Mouse (Mus musculus): ENCODE measurements around the gene Tmem214. TPM values are rescaled to one million over a fixed set of nuclear protein-coding genes. Genes with fewer than 3 reads are reported as not detected.
A peak's percentile ranks its signal among the peaks of the same experiment; 100 is the strongest.

Tmem214 gene
- polyA plus RNA-seq, 1 experiment from 2014 or later, result 59.7 TPM

- Histone ChIP-seq H3K4me1 (replicated peaks) (peaks cover 37% of the 10 kb centered on the region), H3K9me3 (no peaks in the 10 kb centered on the region), H3K4me2 (replicated peaks) (no peak overlapping the region), H3K36me3 (no peaks in the 10 kb centered on the region), H3K27ac (no peak overlapping the region), H3K4me3 (replicated peaks) (no peak overlapping the region), H3K27me3 (peaks cover under 1% of the 10 kb centered on the region; the same call in 1 of the 2 replicates), H3K9ac (replicated peaks) (no peak overlapping the region; the same call in 1 of the 2 replicates)
- WGBS, result 90% methylated on average over 11 of the region's 11 CpGs
- no peak for ATAC-seq
Measured at GRCm38 (mm10) chr5:30917348-30917747, 49.5 kb downstream of the Tmem214 start.

- H3K9me3 ChIP-seq, result no peaks in the 10 kb centered on the region
- H3K4me2 ChIP-seq (replicated peaks), result no peak overlapping the region
- WGBS, result 83% methylated on average over 31 of the region's 31 CpGs
- no peak overlapping the region for H3K27ac ChIP-seq
- H3K36me3 ChIP-seq, result no peaks in the 10 kb centered on the region
- H3K4me3 ChIP-seq (replicated peaks), result no peak overlapping the region
- H3K27me3 ChIP-seq, result peaks cover 7% of the 10 kb centered on the region
- ATAC-seq, result no peak
- peaks cover 33% of the 10 kb centered on the region for H3K4me1 ChIP-seq (replicated peaks)
- H3K9ac ChIP-seq (replicated peaks), result no peak overlapping the region
Measured at GRCm38 (mm10) chr5:30917891-30918670, 50.3 kb downstream of the Tmem214 start.

- Histone ChIP-seq H3K4me1 (replicated peaks) (peaks cover 27% of the 10 kb centered on the region), H3K27me3 (peaks cover 11% of the 10 kb centered on the region), H3K4me2 (replicated peaks) (no peak overlapping the region), H3K4me3 (replicated peaks) (no peak overlapping the region), H3K36me3 (no peaks in the 10 kb centered on the region), H3K9me3 (no peaks in the 10 kb centered on the region), H3K27ac (no peak overlapping the region), H3K9ac (replicated peaks) (0 out of 2 replicates have a peak overlapping the region, but pooled peaks have one; percentile 5)
- no peak for ATAC-seq
- 82% methylated on average over 8 of the region's 8 CpGs for WGBS
Measured at GRCm38 (mm10) chr5:30918691-30919090, 50.9 kb downstream of the Tmem214 start.

GRCm38 (mm10) chr5:30919831-30920614 is 52.2 kb downstream of the Tmem214 start:
- Histone ChIP-seq H3K27me3 (peaks cover 11% of the 10 kb centered on the region), H3K9ac (replicated peaks) (no peak overlapping the region), H3K4me1 (replicated peaks) (peaks cover 24% of the 10 kb centered on the region), H3K4me3 (replicated peaks) (no peak overlapping the region), H3K36me3 (no peaks in the 10 kb centered on the region), H3K27ac (no peak overlapping the region), H3K4me2 (replicated peaks) (no peak overlapping the region), H3K9me3 (no peaks in the 10 kb centered on the region)
- no peak for ATAC-seq
- 76% methylated on average over 11 of the region's 11 CpGs for WGBS

- 58% methylated on average over 19 of the region's 19 CpGs for WGBS
- H3K36me3 ChIP-seq, result no peaks in the 10 kb centered on the region
- peaks cover 11% of the 10 kb centered on the region for H3K27me3 ChIP-seq
- H3K4me2 ChIP-seq (replicated peaks), result peak overlapping the region; percentile 81
- H3K9me3 ChIP-seq, result no peaks in the 10 kb centered on the region
- peak; percentile 16 for ATAC-seq
- no peak overlapping the region for H3K4me3 ChIP-seq (replicated peaks)
- H3K4me1 ChIP-seq (replicated peaks), result peaks cover 19% of the 10 kb centered on the region
- no peak overlapping the region for H3K9ac ChIP-seq (replicated peaks)
- no peak overlapping the region for H3K27ac ChIP-seq
Measured at GRCm38 (mm10) chr5:30920621-30921020, 52.8 kb downstream of the Tmem214 start.

GRCm38 (mm10) chr5:30921256-30922033 is 53.6 kb downstream of the Tmem214 start, which contains the start of gene Khk:
Khk (plus strand) TSS chr5:30921431.
- Histone ChIP-seq H3K27me3 (peaks cover 11% of the 10 kb centered on the region), H3K9ac (replicated peaks) (peak within 1 kb of the TSS; percentile 64), H3K4me2 (replicated peaks) (peak within 1 kb of the TSS; percentile 81), H3K27ac (peak within 1 kb of the TSS; percentile 63), H3K4me1 (replicated peaks) (peaks cover 13% of the 10 kb centered on the region), H3K4me3 (replicated peaks) (peak within 1 kb of the TSS; percentile 50), H3K36me3 (no peaks in the 10 kb centered on the region), H3K9me3 (no peaks in the 10 kb centered on the region)
- under 1% methylated on average over 40 of the region's 40 CpGs for WGBS
- ATAC-seq, result peak; percentile 85

GRCm38 (mm10) chr5:30922581-30923041 is 54.8 kb downstream of the Tmem214 start:
- Histone ChIP-seq H3K4me2 (replicated peaks) (peak overlapping the region; percentile 81), H3K4me3 (replicated peaks) (no peak overlapping the region), H3K4me1 (replicated peaks) (peaks cover 13% of the 10 kb centered on the region), H3K27me3 (peaks cover 11% of the 10 kb centered on the region), H3K36me3 (no peaks in the 10 kb centered on the region), H3K27ac (no peak overlapping the region), H3K9me3 (no peaks in the 10 kb centered on the region), H3K9ac (replicated peaks) (peak overlapping the region; percentile 64; the same call in 1 of the 2 replicates)
- no peak for ATAC-seq
- 75% methylated on average over 10 of the region's 10 CpGs for WGBS

- Histone ChIP-seq H3K9ac (replicated peaks) (no peak overlapping the region), H3K4me1 (replicated peaks) (peaks cover 13% of the 10 kb centered on the region), H3K4me2 (replicated peaks) (no peak overlapping the region), H3K27me3 (peaks cover 11% of the 10 kb centered on the region), H3K27ac (no peak overlapping the region), H3K36me3 (no peaks in the 10 kb centered on the region), H3K9me3 (no peaks in the 10 kb centered on the region), H3K4me3 (replicated peaks) (no peak overlapping the region)
- 87% methylated on average over 6 of the region's 6 CpGs for WGBS
- ATAC-seq, result no peak
Measured at GRCm38 (mm10) chr5:30923119-30923518, 55.3 kb downstream of the Tmem214 start.

- H3K4me3 ChIP-seq (replicated peaks), result no peak overlapping the region
- H3K4me1 ChIP-seq (replicated peaks), result peaks cover 13% of the 10 kb centered on the region
- no peak overlapping the region for H3K27ac ChIP-seq
- H3K9me3 ChIP-seq, result no peaks in the 10 kb centered on the region
- H3K36me3 ChIP-seq, result no peaks in the 10 kb centered on the region
- H3K4me2 ChIP-seq (replicated peaks), result no peak overlapping the region
- H3K9ac ChIP-seq (replicated peaks), result no peak overlapping the region
- H3K27me3 ChIP-seq, result peaks cover 11% of the 10 kb centered on the region
- no peak for ATAC-seq
- WGBS, result 83% methylated on average over 8 of the region's 8 CpGs
Measured at GRCm38 (mm10) chr5:30924614-30925013, 56.8 kb downstream of the Tmem214 start.

GRCm38 (mm10) chr5:30925217-30925616 is 57.4 kb downstream of the Tmem214 start:
- H3K27me3 ChIP-seq, result peaks cover 11% of the 10 kb centered on the region
- H3K9me3 ChIP-seq, result no peaks in the 10 kb centered on the region
- no peak overlapping the region for H3K9ac ChIP-seq (replicated peaks)
- H3K27ac ChIP-seq, result no peak overlapping the region
- H3K36me3 ChIP-seq, result no peaks in the 10 kb centered on the region
- WGBS, result 92% methylated on average over 5 of the region's 5 CpGs
- no peak overlapping the region for H3K4me3 ChIP-seq (replicated peaks)
- ATAC-seq, result no peak
- no peak overlapping the region for H3K4me2 ChIP-seq (replicated peaks)
- H3K4me1 ChIP-seq (replicated peaks), result peaks cover 13% of the 10 kb centered on the region

GRCm38 (mm10) chr5:30926073-30926472 is 58.3 kb downstream of the Tmem214 start:
- no peak for ATAC-seq
- Histone ChIP-seq H3K4me1 (replicated peaks) (peaks cover 13% of the 10 kb centered on the region), H3K36me3 (no peaks in the 10 kb centered on the region), H3K27ac (no peak overlapping the region), H3K9me3 (no peaks in the 10 kb centered on the region), H3K4me3 (replicated peaks) (no peak overlapping the region), H3K9ac (replicated peaks) (0 out of 2 replicates have a peak overlapping the region, but pooled peaks have one; percentile 10), H3K4me2 (replicated peaks) (no peak overlapping the region), H3K27me3 (peaks cover 11% of the 10 kb centered on the region)
- WGBS, result 86% methylated on average over 2 of the region's 2 CpGs

Data from midbrain, embryonic 13.5 days (tissue).